Mouse (Mus musculus): Measurements from ENCODE around the gene Diaph3. TPM values are rescaled to one million over a fixed set of nuclear protein-coding genes. Genes with fewer than 3 reads are reported as not detected.
A peak's percentile ranks its signal among the peaks of the same experiment; 100 is the strongest.

The Diaph3 gene
- total RNA-seq, 1 experiment from 2014 or later = 3.7 TPM

DNA sequence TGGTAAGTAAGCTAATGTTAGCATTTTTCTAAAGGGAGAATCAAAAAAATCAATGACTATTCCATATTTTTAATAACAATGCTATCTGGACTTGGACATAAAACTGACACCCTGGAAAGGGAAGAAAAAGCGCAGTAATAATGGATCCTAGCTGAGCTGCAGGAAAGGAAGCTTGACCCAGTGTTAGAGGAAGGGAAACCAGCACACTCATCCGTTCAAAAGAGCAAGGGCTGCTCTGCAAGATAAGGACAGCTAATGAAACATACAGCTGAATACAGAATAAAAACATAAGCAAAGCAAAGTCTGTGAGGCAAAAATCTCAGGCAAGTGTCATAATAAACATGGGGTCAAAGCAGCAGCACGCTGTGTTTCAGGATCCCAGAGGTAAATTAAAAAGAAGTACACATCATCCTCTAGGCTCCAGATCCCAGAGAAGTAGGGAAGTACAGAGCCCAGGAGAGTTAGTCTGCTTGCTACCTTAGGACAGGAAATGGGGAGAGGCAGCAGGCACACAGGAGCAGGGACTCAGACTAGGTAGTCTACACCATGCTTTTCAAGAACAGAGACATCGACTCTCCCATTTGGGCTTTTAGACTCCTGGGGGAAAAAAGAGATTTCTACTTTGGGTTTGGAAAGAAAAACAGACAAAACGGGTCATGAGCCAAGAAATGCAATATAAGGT, 255.5 kb downstream of the Diaph3 start:
- ATAC-seq (replicated peaks; ENCODE audit: insufficient number of reproducible peaks, low FRiP score, low TSS enrichment, poor library complexity, severe bottlenecking) = no peak

DNA sequence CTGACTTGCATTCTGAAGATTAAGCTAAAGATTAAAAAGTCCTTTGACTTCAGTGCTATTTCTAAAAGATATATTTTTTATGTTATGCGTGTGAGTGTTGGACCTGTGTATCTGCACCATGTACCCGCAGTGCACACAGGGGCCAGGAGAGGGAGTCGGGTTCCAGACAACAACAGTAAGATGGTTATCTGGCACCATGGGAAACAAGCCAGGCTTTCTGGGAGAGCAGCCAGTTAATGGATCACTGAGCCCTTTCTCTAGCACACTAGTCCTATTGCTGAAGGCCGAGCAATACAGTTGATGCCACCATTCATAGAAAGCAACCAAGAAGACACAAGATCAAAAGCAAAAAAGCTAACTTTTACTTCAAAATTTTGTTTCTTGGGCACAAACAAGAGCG, 271.5 kb downstream of the Diaph3 start:
- ATAC-seq (replicated peaks; ENCODE audit: insufficient number of reproducible peaks, low FRiP score, low TSS enrichment, poor library complexity, severe bottlenecking) = no peak

DNA sequence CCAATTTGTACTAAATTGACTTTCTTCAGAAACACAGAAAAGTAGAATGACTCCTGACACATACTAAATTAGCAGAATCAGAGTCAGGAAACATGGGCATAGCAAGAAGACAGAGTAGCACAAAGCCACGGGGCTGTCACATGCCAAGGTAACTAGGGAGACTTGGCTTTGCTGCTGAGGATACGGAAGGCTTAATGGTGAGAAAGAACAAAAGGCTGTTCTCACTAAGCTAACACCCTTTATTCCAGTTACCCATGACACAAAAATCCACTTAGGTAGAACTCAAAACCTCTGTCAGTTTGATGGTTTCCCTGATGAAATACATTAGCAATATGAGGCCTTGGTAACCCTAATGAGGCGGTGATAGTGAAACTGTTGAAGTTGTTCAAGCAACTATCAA, 273.9 kb downstream of the Diaph3 start:
- ATAC-seq (replicated peaks; ENCODE audit: insufficient number of reproducible peaks, low FRiP score, low TSS enrichment, poor library complexity, severe bottlenecking) = no peak

DNA sequence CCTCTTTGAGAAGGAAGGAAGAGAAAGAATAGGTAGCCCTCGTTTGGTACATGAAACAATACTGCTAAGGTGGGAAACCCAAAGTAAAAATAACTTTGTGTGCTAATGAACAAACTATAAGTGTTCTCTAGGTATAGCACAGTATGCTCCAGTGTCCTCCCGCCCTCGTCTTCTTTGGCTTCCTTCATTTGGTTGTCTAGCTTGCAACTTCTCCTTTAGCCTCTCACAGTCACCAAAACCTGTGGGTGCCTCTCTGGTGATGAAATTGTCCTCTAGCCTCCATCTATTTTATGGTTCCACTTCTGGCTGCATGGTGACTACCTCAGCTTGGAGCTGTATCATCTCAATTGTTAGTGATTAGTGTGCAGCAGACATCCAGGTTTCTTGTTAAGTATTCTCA, 277.0 kb downstream of the Diaph3 start:
- no peak; the same call in 1 of the 2 replicates for ATAC-seq (replicated peaks; ENCODE audit: insufficient number of reproducible peaks, low FRiP score, low TSS enrichment, poor library complexity, severe bottlenecking)

DNA sequence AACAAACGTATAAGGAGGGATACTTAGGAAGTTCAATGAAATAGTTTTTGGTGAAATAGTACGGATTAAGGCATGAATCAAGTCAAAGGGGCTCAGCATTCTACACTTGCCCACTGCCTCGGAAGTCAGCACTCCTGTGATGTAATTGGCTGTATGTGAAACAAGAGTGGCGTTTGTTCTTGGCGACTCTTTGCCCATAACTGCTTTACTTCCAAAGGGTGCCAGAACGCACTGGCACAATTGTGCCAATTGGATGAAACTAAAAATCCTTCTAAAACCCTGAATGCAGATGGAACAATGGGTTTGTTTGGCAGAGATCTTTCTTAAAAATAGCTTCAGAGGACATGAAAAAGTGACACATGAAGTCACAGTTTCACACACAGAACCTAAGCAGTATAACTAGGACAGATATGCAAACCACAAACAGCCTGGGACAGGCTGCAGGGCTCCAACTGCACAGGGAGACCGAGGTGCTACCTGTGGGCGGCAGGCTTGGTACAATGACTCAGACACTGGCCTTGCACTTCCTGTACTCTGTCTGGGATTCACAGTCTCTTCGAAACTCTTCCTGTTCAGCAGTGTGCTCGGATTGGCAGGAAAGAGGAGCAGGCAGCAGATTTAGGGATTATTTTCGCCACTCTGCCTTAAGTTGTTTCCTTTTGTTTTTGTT, 279.6 kb downstream of the Diaph3 start:
- 0 out of 2 replicates have a peak, but pooled peaks have one; percentile 47 for ATAC-seq (replicated peaks; ENCODE audit: insufficient number of reproducible peaks, low FRiP score, low TSS enrichment, poor library complexity, severe bottlenecking)

DNA sequence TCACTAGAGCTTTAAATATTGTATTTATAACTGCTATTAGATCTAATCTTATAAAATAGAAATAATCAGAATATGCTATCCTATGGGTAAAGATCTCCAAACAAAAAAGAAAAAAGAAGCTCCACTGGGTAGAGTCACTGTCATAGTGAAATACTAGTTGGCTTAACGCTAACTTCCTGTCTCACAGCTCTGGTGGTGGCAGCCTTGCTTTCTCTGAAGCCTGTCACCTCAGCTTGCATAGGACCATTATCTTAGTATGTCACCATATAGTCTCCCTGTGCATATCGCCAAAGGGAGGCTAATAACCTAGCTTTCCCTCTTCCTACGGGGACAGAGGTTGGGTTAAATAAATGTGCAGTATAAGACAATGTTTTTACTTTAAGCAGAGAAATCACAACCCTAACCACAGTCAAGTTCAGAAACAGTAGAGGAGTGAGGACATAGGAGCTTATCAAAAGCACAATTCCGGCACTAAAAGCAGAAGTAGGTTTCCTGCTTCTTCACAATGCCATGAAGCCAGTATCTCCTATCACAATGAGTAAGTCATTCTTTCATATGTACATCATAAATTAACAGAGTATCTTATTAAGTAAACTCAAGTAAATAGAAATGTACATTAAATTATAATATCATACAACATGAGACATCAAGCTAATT, 293.8 kb downstream of the Diaph3 start:
- ATAC-seq (replicated peaks; ENCODE audit: insufficient number of reproducible peaks, low FRiP score, low TSS enrichment, poor library complexity, severe bottlenecking) = no peak

DNA sequence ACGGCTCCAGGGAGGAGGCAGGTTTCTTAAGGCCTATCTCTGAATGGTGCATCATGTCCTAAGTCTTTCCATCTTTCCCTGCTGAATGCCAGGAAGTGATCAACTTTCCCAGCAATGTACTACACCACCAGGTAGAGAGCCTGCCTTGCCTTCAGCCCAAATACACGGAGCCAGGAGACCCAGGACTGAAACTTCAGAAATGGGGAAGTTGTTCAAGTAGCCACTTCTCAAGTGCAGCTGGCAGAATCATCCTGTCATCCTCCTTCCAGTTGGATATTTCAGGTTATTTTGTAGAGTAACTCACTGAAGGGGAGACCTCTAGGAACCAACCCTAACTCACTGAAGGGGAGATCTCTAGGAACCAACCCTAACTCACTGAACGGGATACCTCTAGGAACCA, 297.0 kb downstream of the Diaph3 start:
- no peak for ATAC-seq (replicated peaks; ENCODE audit: insufficient number of reproducible peaks, low FRiP score, low TSS enrichment, poor library complexity, severe bottlenecking)

DNA sequence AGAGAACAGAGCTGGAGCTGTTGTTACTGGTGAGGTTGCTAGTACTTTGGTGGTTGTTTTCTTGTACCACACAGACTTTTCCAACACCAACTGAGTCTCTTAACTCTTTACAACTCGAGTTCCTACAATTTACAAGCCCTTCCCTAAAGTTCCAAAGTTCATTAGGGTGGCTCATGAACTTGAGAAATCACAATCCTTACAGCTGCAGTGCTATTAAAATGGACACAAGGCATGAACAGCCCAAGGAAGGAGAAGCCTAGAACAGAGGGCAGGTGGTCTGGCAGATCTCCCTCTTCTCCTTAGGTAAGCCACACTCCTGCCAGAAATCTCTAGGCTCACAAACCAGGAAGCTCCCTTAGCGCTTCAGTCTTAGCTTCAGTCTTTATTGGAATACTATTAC, 303.4 kb downstream of the Diaph3 start:
- no peak for ATAC-seq (replicated peaks; ENCODE audit: insufficient number of reproducible peaks, low FRiP score, low TSS enrichment, poor library complexity, severe bottlenecking)

DNA sequence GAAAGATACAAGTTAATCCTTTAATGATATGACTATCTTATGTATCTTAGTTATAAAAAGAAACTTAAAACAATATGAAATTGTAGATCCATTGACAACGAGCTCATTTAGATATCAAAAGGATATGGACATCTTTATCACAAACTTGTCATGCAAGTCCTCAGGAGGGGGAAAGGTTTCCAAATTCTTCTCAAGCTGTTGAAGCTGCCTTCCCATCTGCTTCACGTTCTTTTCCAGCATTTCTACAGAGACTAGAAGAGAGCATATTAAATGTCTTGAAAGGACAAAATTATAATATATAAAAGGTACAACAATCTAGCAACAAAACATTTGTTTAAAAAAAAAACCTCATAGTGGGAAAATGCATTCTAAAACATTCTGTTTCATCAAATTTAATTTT, 306.2 kb downstream of the Diaph3 start:
- ATAC-seq (replicated peaks; ENCODE audit: insufficient number of reproducible peaks, low FRiP score, low TSS enrichment, poor library complexity, severe bottlenecking) = no peak

DNA sequence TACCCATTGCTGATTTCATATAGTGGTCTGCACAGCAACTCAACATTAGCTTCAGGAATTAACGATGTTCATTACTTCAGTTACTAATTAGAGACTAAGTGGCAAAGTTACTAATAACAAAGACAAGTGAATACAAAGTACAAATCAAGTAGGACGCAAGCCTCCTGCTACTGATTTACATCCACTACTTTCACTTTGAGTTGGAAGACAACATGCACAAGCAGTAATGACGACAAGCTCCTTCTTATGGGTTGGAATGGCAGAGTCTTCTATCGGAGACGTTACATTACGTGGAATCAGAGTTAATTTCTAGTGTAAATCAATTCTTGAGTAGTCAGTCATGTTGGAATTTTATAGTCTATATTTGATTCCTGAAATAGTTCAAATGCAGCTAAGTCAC, 306.8 kb downstream of the Diaph3 start:
- no peak for ATAC-seq (replicated peaks; ENCODE audit: insufficient number of reproducible peaks, low FRiP score, low TSS enrichment, poor library complexity, severe bottlenecking)

DNA sequence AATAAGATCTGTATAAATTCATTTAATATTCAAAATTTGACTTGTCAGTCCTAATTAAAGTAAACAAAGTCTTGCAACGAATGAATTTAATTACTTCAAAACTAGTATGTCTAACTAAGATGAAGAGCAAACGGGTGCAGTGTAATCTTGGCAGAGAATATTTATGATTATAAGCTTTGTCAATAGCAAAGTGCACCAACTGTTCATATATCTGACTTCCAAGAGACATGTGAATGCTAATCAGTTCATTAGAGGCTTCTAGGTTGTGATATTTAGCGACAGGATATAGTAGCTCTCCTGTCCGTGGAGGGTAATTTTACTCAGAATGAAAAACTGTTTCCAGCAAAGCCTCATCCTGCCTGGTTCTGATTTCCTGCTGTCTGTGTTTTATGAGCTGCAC, 308.0 kb downstream of the Diaph3 start:
- ATAC-seq (replicated peaks; ENCODE audit: insufficient number of reproducible peaks, low FRiP score, low TSS enrichment, poor library complexity, severe bottlenecking) = no peak

DNA sequence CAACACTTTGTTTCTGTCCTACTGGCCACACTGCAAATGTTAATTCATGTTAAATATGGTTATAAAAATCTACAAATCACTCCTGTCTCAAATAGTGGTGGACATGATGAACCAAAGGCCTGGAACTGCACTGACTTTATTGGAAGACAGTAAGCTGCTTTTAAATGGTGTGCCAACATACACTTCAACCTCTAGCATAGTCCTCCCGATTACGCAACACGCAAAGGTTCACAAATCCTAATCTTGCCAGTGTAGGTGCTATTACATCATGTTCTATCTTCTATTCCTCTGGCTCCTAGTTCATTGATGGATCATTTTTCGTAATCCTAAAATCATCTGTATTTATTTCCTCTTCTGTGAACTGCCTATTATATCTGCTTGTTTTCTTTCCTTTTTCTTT, 324.8 kb downstream of the Diaph3 start:
- no peak for ATAC-seq (replicated peaks; ENCODE audit: insufficient number of reproducible peaks, low FRiP score, low TSS enrichment, poor library complexity, severe bottlenecking)

DNA sequence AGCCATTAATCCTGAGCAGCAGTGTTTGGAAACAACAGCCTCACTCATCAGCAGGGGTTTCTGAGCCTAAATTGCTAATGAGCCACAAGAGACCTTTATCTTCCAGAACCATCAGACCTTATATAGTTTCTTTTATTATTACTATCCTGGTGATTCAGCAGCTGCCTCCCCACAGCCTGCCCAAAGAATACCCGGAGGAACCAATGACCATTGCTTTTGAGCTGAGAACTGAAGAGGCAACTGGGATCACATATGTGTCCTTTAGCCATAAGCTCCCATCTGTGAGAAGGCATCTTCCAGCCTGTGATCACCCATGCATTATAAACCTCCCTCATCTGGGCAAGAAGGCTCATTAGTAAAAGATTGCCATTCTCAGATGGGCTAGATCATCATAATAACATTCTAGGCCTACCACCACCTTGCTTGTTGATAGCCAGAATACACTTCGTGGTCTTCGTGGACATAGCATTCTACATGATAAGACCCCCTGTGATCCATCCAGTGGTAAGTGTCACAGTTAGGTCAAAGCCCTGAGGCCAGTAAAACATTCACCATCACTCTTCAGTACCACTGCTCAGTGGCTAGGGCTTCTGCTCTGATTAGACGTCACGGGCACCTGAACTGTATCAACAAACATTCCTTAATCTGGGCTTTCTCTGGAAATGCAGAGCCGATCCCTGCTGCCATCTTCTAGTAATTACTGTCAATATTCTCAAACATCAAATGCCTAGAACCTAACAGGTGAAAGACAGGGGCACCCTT, 352.0 kb downstream of the Diaph3 start:
- no peak for ATAC-seq (replicated peaks; ENCODE audit: insufficient number of reproducible peaks, low FRiP score, low TSS enrichment, poor library complexity, severe bottlenecking)

DNA sequence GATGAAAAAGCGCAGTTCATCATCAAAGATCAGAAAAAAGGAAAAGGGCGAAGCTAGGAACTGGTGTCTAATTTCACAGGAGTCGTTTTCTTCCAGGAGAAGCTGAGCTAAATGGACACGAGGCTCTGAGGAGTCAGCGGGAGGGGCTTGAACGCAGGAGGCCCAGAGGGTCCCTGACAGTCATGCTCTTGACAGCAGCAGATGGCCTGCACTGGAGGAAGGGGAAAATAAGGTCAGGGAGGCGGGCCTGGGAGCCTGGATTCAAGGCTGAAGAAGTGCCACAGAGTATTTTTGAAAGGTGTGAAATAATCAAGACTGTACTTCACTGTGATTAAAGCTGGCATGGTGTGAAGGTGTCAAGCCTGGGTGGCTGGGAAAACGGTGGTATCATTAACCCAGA, 354.2 kb downstream of the Diaph3 start:
- ATAC-seq (replicated peaks; ENCODE audit: insufficient number of reproducible peaks, low FRiP score, low TSS enrichment, poor library complexity, severe bottlenecking) = no peak

DNA sequence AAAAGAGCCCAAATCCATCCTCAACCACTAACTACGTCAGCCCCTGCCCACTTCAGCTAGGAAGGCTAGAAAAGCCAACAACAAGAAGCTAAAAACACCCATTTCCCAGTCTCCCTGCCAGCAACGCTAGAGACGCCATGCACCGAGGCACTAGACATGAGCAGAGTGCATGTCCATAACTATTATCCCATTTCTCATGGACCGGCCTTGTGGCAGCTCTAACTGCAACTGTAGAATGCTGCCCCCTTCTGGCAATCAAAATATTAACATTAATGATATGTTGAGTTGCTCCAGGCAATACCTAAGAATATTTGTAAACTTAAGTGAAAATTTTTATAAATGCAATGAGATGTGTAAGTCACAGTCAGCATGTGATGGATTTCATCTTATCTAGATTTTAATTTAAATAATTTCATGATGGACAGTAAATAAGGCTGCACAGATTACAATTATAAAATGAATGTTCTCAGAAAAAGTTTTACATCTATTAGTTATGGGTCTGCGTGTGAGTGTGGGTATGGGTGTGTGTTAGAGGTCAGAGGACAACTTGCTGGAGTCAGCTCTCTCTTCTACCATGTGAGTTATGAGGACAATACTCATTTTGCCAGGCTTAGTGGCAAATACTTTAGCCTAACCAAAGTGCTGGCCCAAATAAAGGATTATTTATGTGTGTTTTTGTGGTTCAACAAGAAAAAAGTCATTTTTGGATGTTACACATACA, 359.3 kb downstream of the Diaph3 start:
- ATAC-seq (replicated peaks; ENCODE audit: insufficient number of reproducible peaks, low FRiP score, low TSS enrichment, poor library complexity, severe bottlenecking) = no peak

DNA sequence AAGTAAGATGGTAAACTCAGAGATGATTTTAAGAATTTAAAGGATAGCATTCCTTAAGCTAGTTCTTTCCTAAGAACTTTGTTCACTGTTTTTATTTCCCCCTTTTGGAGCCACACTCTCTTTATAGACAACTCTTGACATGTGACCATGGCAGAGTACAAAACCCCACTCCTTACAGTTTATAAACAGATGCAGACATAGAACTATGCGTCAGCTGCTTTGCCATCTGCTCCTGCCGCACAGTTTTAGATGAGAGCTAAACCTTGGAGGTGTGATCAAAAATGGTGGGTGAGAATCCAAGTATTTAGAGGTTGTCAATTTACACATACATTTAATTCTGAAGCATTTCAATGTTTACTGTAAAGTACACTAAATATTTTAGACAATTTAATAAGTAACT, 367.7 kb downstream of the Diaph3 start:
- no peak for ATAC-seq (replicated peaks; ENCODE audit: insufficient number of reproducible peaks, low FRiP score, low TSS enrichment, poor library complexity, severe bottlenecking)

DNA sequence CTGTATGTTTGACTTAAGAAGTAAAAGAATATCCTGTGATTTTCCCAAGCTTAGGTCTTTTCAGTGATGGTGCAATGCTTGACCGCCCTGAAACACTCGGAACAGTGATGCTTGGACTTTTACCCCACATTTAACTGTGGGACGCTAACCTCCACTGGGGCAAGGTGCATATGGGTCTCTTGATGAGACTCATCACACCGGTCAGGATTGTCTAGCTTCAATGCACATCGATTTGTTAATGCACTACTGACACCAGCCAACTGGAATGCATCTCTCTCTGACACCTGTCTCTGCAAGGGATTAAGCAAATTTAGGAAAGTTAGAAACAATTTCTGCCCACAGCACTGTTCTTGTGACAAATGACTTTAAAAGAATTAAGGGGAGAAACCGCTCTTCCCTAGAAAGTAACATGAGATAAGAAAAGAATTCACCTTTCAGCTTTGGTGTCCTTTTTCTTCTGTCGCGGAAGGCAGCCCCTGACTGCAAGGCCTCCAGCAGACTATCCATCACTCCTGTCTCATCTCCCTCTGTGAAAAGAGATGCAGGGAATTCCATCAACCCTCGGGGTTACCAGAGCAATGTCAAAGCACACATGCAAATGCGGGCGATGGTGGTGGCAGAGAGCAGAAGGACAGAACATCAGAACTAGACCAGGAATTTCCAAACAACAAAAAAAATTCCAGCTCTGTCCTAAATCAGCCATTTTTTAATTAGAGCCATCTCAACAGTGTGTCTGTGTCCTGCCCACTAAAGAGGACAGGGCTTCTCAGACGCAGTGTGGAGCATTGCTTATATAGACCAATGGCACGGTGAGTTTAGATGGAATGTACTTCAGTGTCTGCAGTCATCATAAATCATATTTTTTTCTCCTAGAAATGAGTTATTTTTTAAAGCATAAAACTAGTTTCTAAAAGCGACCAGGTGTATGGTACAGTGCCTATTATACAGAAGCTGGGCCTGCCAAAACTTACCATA, 368.6 kb downstream of the Diaph3 start:
- no peak for ATAC-seq (replicated peaks; ENCODE audit: insufficient number of reproducible peaks, low FRiP score, low TSS enrichment, poor library complexity, severe bottlenecking)

DNA sequence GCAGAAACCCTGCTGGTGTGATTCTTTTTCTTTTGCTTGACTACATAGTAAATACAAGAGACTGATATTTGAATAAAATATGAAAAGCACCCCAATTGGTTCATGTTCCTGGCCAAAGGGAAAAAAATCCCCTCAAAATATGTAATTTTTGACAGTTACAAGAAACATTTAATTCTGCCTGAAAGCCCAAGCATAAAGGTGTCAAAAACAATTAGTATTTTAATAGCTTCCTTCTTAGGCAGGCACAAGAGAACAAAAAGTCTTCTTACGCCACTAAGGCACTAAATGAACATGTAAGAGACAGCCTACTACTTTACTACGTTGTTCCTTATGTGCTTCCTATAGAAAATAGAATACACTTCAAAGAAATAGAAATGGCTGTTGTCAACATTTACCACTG, 376.7 kb downstream of the Diaph3 start:
- no peak for ATAC-seq (replicated peaks; ENCODE audit: insufficient number of reproducible peaks, low FRiP score, low TSS enrichment, poor library complexity, severe bottlenecking)

Measured in monocyte, adult 5-6 weeks (primary cell).